Mouse (Mus musculus) CH12.LX (cell line): ENCODE data around the gene Gm12394.

Experiments used
- CTCF ChIP-seq, 2 experiments: IDR thresholded peaks in 1 of 2; conservative IDR thresholded peaks in 1 of 2; 2 replicates each; pipeline ENCODE4 v1.5.1; 2011 to 2012; ENCODE audit warnings: low read depth in 2 of 2, low read length in 2 of 2, improper control_type of control experiment in 1 of 2, inconsistent platforms in 1 of 2, mild to moderate bottlenecking in 1 of 2, moderate library complexity in 1 of 2
- POLR2A ChIP-seq: IDR thresholded peaks from 2 replicates; pipeline ENCODE4 v1.6.1; 2011; ENCODE audit warnings: low read depth, mild to moderate bottlenecking, improper control_type of control experiment, low read length
- TBP ChIP-seq: conservative IDR thresholded peaks from 2 replicates; pipeline ENCODE4 v1.6.1; 2011; ENCODE audit warnings: low read depth, low read length, improper control_type of control experiment

DNA sequence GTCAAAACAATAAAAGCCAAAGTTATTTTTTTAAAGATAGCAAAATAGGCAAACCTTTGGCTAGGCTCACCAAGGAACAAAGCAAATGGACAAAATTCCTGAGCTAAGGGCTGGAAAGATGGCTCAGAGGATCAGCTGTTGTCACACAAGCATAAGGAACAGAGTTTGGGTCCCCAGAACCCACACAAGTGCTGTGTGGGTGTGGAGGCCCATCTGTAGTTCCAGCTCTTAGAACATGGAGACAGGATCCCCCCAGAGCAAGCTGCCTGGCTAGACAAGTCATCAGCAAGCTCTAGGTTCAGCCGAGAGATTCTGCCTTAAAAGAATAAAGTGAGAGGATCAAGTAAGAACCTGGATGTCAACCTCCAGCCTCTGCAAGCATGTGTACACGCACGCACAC lies 48.0 kb upstream of the Gm12394 start:
- TF ChIP-seq CTCF (conservative IDR thresholded peaks at IDR 0.05 in 1 of 2, IDR thresholded peaks at IDR 0.05 in 1 of 2; ENCODE audit: low read depth in 2 of 2, low read length in 2 of 2) (no peak), POLR2A (no peak), TBP (no peak)
